Mouse (Mus musculus) brain, adult 2 months (tissue): Measurements from ENCODE around the gene Gm10378.
"Not testable (repeated sequence)": the region's sequence is repeated elsewhere in the genome, so short reads cannot be mapped to it uniquely, and the experiment has no call there.

Experiments used
- DNase-seq: peaks from one replicate; pipeline ENCODE4 v3.0.0; 2011; ENCODE audit warnings: low read depth, low spot score

Gene Gm10378

DNA sequence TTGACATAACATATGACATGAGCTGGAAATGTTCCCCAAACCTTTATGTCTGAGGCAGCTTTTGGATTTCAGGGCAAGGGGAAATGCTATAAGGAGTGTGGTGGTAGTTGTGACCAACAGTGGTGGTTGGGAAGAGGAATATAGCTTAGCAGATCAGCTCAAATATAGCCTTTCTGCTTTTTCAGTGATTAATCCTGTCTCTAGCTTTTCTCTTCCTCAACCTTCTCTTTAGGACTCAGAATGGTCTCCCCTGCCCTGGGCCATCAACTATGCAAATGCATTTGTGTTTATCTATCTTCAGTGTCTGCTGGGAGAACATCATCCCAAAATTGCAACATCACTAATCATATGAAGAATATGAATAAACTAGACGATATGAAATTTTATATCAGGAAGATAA, at the start of gene Gm10378:
TSS of gene Gm10378 (plus strand) at position 301 of the 400 bp plus-strand sequence.
- DNase-seq, result not testable (repeated sequence)

DNA sequence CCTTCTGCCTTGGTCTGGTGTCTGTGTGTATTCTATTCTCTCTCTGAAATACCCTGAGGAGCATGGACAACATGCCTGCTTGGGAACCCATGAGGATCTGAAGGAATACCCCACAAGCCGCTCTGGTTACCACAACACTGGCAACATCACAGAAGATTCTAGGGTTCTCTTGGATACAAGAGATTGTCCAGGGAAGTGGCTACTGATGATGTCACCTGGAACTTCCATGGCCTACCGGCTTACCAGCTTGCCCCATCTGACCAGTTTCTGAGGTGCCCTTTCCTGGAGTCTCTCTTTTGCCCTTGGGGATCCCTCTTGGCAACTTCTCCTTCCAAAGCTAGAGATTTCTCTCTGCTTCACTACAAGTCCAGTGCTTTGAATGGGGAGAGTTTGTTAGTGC, 13.9 kb upstream of the Gm10378 start, which contains the start of gene Gm3633:
TSS of gene Gm3633 (minus strand) at position 101 of the 400 bp plus-strand sequence.
- not testable (repeated sequence) for DNase-seq
